11 mouse cellular contexts compared by ENCODE assay signal in the genomic region with DNA sequence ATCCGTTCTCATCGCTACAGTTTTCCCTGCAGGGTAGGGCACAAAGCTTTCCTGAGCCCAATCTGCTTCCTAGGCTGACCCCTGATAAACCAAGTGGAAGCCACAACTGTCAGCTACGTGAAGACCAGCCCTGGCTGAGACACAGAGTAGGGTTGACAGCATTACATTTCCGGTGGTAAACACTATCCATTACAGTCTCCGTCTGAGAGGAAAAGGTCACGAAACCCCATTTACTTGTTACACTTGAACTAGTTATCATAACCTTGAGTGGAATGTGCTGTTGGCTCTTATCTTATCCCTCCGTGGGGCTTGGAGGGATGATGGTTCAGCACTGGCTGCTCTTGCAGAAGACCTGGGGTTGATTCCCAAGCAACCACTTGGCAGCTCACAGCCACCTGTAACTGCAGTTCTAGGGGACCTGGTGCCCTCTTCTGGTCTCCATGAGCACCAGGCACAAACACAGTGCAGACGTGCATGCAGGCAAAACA.
DNase-seq lines count a peak whose midpoint lies in the region; ATAC-seq and TF ChIP-seq lines count a peak whose summit lies in the region.
"Had no signal": no experiment of that assay in that cellular context is flagged by ENCODE, and none has a peak within 500 bp of the region (broad histone marks: within the 10 kb centered on the region; RNA-seq: fewer than 3 reads in every experiment).

No protein-coding gene starts in this region.

- H3K4me1 ChIP-seq in kidney, embryonic 16.5 days (ENCODE audit: insufficient read depth, low read length) = peaks cover 21% of the 10 kb centered on the region
- peaks cover under 1% of the 10 kb centered on the region for H3K4me1 ChIP-seq in ES-Bruce4 (ENCODE audit: control insufficient read depth, insufficient read depth, low read length)
- H3K4me1 ChIP-seq in liver, embryonic 15.5 days (replicated peaks) = peaks cover 55% of the 10 kb centered on the region

- TF ChIP-seq CTCF in ES-Bruce4 (IDR thresholded peaks at IDR 0.05; ENCODE audit: low read depth, low read length) = peak; percentile 51

- H3K27ac ChIP-seq in kidney, embryonic 16.5 days (ENCODE audit: low read length) = peak overlapping the region; percentile 70
- H3K27ac ChIP-seq in ES-Bruce4 (ENCODE audit: insufficient read depth, low read length) = no peak overlapping the region
- H3K27ac ChIP-seq in liver, embryonic 15.5 days (replicated peaks) = peak overlapping the region; percentile 99
- H3K27ac ChIP-seq: forebrain, embryonic 13.5 days had no signal

- H3K27me3 ChIP-seq in kidney, embryonic 16.5 days (ENCODE audit: insufficient read depth, low read length) = no peaks in the 10 kb centered on the region
- no peaks in the 10 kb centered on the region for H3K27me3 ChIP-seq in ES-Bruce4 (ENCODE audit: control insufficient read depth, insufficient read depth, low read length, poor library complexity, severe bottlenecking)
- H3K27me3 ChIP-seq in liver, embryonic 15.5 days = no peaks in the 10 kb centered on the region
- H3K27me3 ChIP-seq: forebrain, embryonic 13.5 days had no signal

- peaks cover 4% of the 10 kb centered on the region for H3K9me3 ChIP-seq in kidney, embryonic 16.5 days (ENCODE audit: low read length)
- H3K9me3 ChIP-seq in ES-Bruce4 (replicated peaks; ENCODE audit: control insufficient read depth, insufficient read depth, low read length, poor library complexity, severe bottlenecking) = no peaks in the 10 kb centered on the region
- no peaks in the 10 kb centered on the region for H3K9me3 ChIP-seq in liver, embryonic 15.5 days (replicated peaks)
- H3K9me3 ChIP-seq: forebrain, embryonic 13.5 days had no signal

- no peak for DNase-seq in kidney, postnatal 4 days
- peak; percentile 70 for DNase-seq in c-Kit-positive CD71-positive TER-119-positive erythroid progenitor cells, embryonic 14.5 days (ENCODE audit: low spot score)
- DNase-seq in cerebellum, postnatal 4 days (ENCODE audit: low spot score in 2 of 2) = no peak
- DNase-seq in adrenal gland, adult 2 months = no peak
- DNase-seq: cerebellum, adult 2 months; right cerebral cortex, postnatal 4 days had no signal

- no peak for TF ChIP-seq POLR2A in ES-Bruce4 (IDR thresholded peaks at IDR 0.05; ENCODE audit: insufficient read depth, low read length)

- no peak overlapping the region for H3K9ac ChIP-seq in kidney, embryonic 16.5 days (replicated peaks; ENCODE audit: low read length)
- no peak overlapping the region for H3K9ac ChIP-seq in ES-Bruce4 (ENCODE audit: low read depth, poor library complexity, severe bottlenecking)
- H3K9ac ChIP-seq in liver, embryonic 15.5 days = peak overlapping the region; percentile 63
- H3K9ac ChIP-seq: forebrain, embryonic 13.5 days had no signal

- ATAC-seq in kidney, embryonic 16.5 days (ENCODE audit: low FRiP score, low TSS enrichment) = peak; percentile 36; the same call in 1 of the 2 replicates
- ATAC-seq in liver, embryonic 15.5 days (ENCODE audit: insufficient read depth) = peak; percentile 34
- ATAC-seq: forebrain, embryonic 13.5 days; midbrain, embryonic 16.5 days had no signal

- TF ChIP-seq EP300 in ES-Bruce4 (IDR thresholded peaks at IDR 0.05; ENCODE audit: insufficient read depth, low read depth, low read length) = no peak

- H3K4me3 ChIP-seq in kidney, embryonic 16.5 days (ENCODE audit: low read length) = no peak overlapping the region
- no peak overlapping the region for H3K4me3 ChIP-seq in ES-Bruce4 (ENCODE audit: low read depth, low read length)
- peak overlapping the region; percentile 43 for H3K4me3 ChIP-seq in liver, embryonic 15.5 days (replicated peaks)
- H3K4me3 ChIP-seq: forebrain, embryonic 13.5 days had no signal

- no peak overlapping the region for H3K4me2 ChIP-seq in kidney, embryonic 16.5 days (replicated peaks; ENCODE audit: low read depth, low read length)
- peak overlapping the region; percentile 76 for H3K4me2 ChIP-seq in liver, embryonic 15.5 days
- H3K4me2 ChIP-seq: forebrain, embryonic 13.5 days had no signal

- 43% methylated on average over 8 of the region's 8 CpGs for WGBS in kidney, embryonic 16.5 days
- 19% methylated on average over 8 of the region's 8 CpGs for WGBS in liver, embryonic 15.5 days (ENCODE audit: insufficient replicate concordance)

- H3K36me3 ChIP-seq in kidney, embryonic 16.5 days (ENCODE audit: insufficient read depth, low read length) = peaks cover 4% of the 10 kb centered on the region
- no peaks in the 10 kb centered on the region for H3K36me3 ChIP-seq in ES-Bruce4 (ENCODE audit: control insufficient read depth, insufficient read depth, low read length, poor library complexity, severe bottlenecking)
- peaks cover 10% of the 10 kb centered on the region; the same call in 1 of the 2 replicates for H3K36me3 ChIP-seq in liver, embryonic 15.5 days (replicated peaks)
